Mouse (Mus musculus) lung, embryonic 15.5 days (tissue): ENCODE data around the gene Atp6v0d1. TPM values are rescaled to one million over a fixed set of nuclear protein-coding genes. Genes with fewer than 3 reads are reported as not detected.

ENCODE experiments used
- ATAC-seq: fragments of 200-750 bp; cut with Nextera tagmentation; 2 replicates; pipeline ENCODE4 v1.8.0; 2017; ENCODE audit warnings: moderate number of reproducible peaks, borderline replicate concordance; ENCODE audit not compliant: low FRiP score, low TSS enrichment; ENCODE audit errors: extremely low read depth
- H3K27ac ChIP-seq: fragments of 300-500 bp; sonication (generic); 2 replicates; pipeline ENCODE4 v1.5.1; 2015; ENCODE audit warnings: moderate library complexity, mild to moderate bottlenecking, inconsistent platforms
- H3K27me3 ChIP-seq: fragments of 300-500 bp; sonication (generic); 2 replicates; pipeline ENCODE4 v1.6.1; 2015; ENCODE audit warnings: inconsistent platforms
- H3K36me3 ChIP-seq: fragments of 300-500 bp; sonication (generic); 2 replicates; pipeline ENCODE4 v1.6.1; 2015; ENCODE audit warnings: inconsistent platforms
- H3K4me1 ChIP-seq: fragments of 300-500 bp; sonication (generic); 2 replicates; pipeline ENCODE4 v1.6.1; 2015; ENCODE audit warnings: inconsistent platforms
- H3K4me2 ChIP-seq: fragments of 300-500 bp; sonication (generic); 2 replicates; pipeline ENCODE4 v1.6.1; 2015; ENCODE audit warnings: inconsistent platforms, mild to moderate bottlenecking, moderate library complexity
- H3K4me3 ChIP-seq: fragments of 300-500 bp; sonication (generic); 2 replicates; pipeline ENCODE4 v1.5.1; 2015; ENCODE audit warnings: mild to moderate bottlenecking, inconsistent platforms
- H3K9ac ChIP-seq: fragments of 300-500 bp; sonication (generic); 2 replicates; pipeline ENCODE4 v1.6.1; 2015; ENCODE audit warnings: inconsistent platforms
- H3K9me3 ChIP-seq: fragments of 300-500 bp; sonication (generic); 2 replicates; pipeline ENCODE4 v1.6.1; 2016; ENCODE audit warnings: inconsistent platforms
- WGBS: fragments of 180-500 bp; shearing (Covaris S2); methylation state at CpG from one replicate; pipeline ENCODE4 v1.1.7; 2015; 5-methylcytosine and 5-hydroxymethylcytosine counted together
- microRNA counts: library from miRNA; unstranded; fragments of <30 nt; microRNA quantifications from one replicate; lab custom pipeline; 2016
- microRNA-seq: library from miRNA; unstranded; fragments of <30 nt; microRNA quantifications from one replicate; pipeline ENCODE4, GENCODE M21; 2016
- polyA plus RNA-seq: library from polyadenylated mRNA; unstranded; fragments of >200 nt; fragmentation: Nextera tagmentation; extraction: Ambion mirVana; gene quantifications from 2 replicates; pipeline ENCODE4 v1.2.1, GENCODE M21; 2015

Atp6v0d1 gene
- polyA plus RNA-seq, 1 experiment from 2014 or later: 82.1 TPM

- H3K9me3 ChIP-seq: no peaks in the 10 kb centered on the region
- no peak overlapping the region for H3K4me2 ChIP-seq
- H3K27ac ChIP-seq: no peak overlapping the region
- 93% methylated on average over 8 of the region's 8 CpGs for WGBS
- H3K9ac ChIP-seq: no peak overlapping the region
- peaks cover 38% of the 10 kb centered on the region for H3K4me1 ChIP-seq
- H3K27me3 ChIP-seq: 0 out of 2 replicates have a peak, but pooled peaks cover 6% of the 10 kb centered on the region
- no peak for ATAC-seq
- H3K4me3 ChIP-seq: no peak overlapping the region
- H3K36me3 ChIP-seq: 0 out of 2 replicates have a peak, but pooled peaks cover 6% of the 10 kb centered on the region
Observed at GRCm38 (mm10) chr8:105475742-105476141, 90.1 kb downstream of the Atp6v0d1 start.

GRCm38 (mm10) chr8:105475254-105475653 lies 90.6 kb downstream of the Atp6v0d1 start:
- H3K4me1 ChIP-seq: peaks cover 42% of the 10 kb centered on the region
- 0 out of 2 replicates have a peak, but pooled peaks cover 6% of the 10 kb centered on the region for H3K27me3 ChIP-seq
- H3K9me3 ChIP-seq: no peaks in the 10 kb centered on the region
- 71% methylated on average over 4 of the region's 4 CpGs for WGBS
- H3K4me3 ChIP-seq: no peak overlapping the region
- no peak for ATAC-seq
- H3K9ac ChIP-seq: no peak overlapping the region
- 0 out of 2 replicates have a peak, but pooled peaks cover 6% of the 10 kb centered on the region for H3K36me3 ChIP-seq
- no peak overlapping the region for H3K4me2 ChIP-seq
- peak overlapping the region; percentile 46 for H3K27ac ChIP-seq

- H3K9ac ChIP-seq: no peak overlapping the region
- peak overlapping the region; percentile 46 for H3K27ac ChIP-seq
- H3K36me3 ChIP-seq: 0 out of 2 replicates have a peak, but pooled peaks cover 6% of the 10 kb centered on the region
- ATAC-seq: no peak
- no peaks in the 10 kb centered on the region for H3K9me3 ChIP-seq
- H3K4me3 ChIP-seq: no peak overlapping the region
- peaks cover 48% of the 10 kb centered on the region for H3K4me1 ChIP-seq
- H3K4me2 ChIP-seq: peak overlapping the region; percentile 13; the same call in 1 of the 2 replicates
- H3K27me3 ChIP-seq: 0 out of 2 replicates have a peak, but pooled peaks cover 6% of the 10 kb centered on the region
- 27% methylated on average over 5 of the region's 5 CpGs for WGBS
Observed at GRCm38 (mm10) chr8:105474680-105475079, 91.2 kb downstream of the Atp6v0d1 start.

MicroRNAs encoded within 50 kb of the gene (microRNA counts, 519-probe panel; counts per million panel counts)
- 2,524 counts per million, percentile 54 among the panel's probes with 10 or more counts for microRNA mmu-miR-1966 (lab: Ali Mortazavi, UCI)

Small RNA genes within 50 kb of the gene (microRNA-seq; reads per million reads assigned to microRNA genes)
- gene Mir1966: not detected

Other genes with a start within 250 kb of the Atp6v0d1 start
- gene Lrrc29, start 239.8 kb downstream of the Atp6v0d1 start, polyA plus RNA-seq: 1.6 and 2.8 TPM in 2 replicates
- gene Tmem208, start 239.7 kb downstream of the Atp6v0d1 start, polyA plus RNA-seq: 110 and 116 TPM in 2 replicates
- gene Fhod1, start 218.1 kb downstream of the Atp6v0d1 start, polyA plus RNA-seq: 10.6 and 11.9 TPM in 2 replicates
- gene Slc9a5, start 217.2 kb downstream of the Atp6v0d1 start, polyA plus RNA-seq: 6.4 and 7.2 TPM in 2 replicates
- gene Plekhg4, start 192.8 kb downstream of the Atp6v0d1 start, polyA plus RNA-seq: 1.1 and 1.5 TPM in 2 replicates
- not detected in 2 replicates for gene Kctd19, start 152.5 kb downstream of the Atp6v0d1 start, polyA plus RNA-seq
- 0.43 and 0.67 TPM in 2 replicates for gene Lrrc36, start 152.5 kb downstream of the Atp6v0d1 start, polyA plus RNA-seq
- 63.3 and 63.6 TPM in 2 replicates for gene Tppp3, start 94.5 kb downstream of the Atp6v0d1 start, polyA plus RNA-seq
- 44.0 and 50.9 TPM in 2 replicates for gene Zdhhc1, start 69.1 kb downstream of the Atp6v0d1 start, polyA plus RNA-seq
- 2.6 and 2.8 TPM in 2 replicates for gene Hsd11b2, start 47.3 kb downstream of the Atp6v0d1 start, polyA plus RNA-seq
- 30.6 and 34.1 TPM in 2 replicates for gene Ripor1, start 39.2 kb upstream of the Atp6v0d1 start, polyA plus RNA-seq
- 131 and 140 TPM in 2 replicates for gene Ctcf, start 70.5 kb upstream of the Atp6v0d1 start, polyA plus RNA-seq
- 0.69 and 0.79 TPM in 2 replicates for gene Agrp, start 71.3 kb upstream of the Atp6v0d1 start, polyA plus RNA-seq
- gene Carmil2, start 120.2 kb upstream of the Atp6v0d1 start, polyA plus RNA-seq: 0.77 and 1.4 TPM in 2 replicates
- 61.7 and 66.5 TPM in 2 replicates for gene Acd, start 135.1 kb upstream of the Atp6v0d1 start, polyA plus RNA-seq
- 16.3 and 17.6 TPM in 2 replicates for gene Pard6a, start 135.1 kb upstream of the Atp6v0d1 start, polyA plus RNA-seq
- 0.17 TPM in 1 of 2 replicates, not detected in the other for gene 4933405L10Rik, start 141.6 kb upstream of the Atp6v0d1 start, polyA plus RNA-seq
- gene Enkd1, start 142.2 kb upstream of the Atp6v0d1 start, polyA plus RNA-seq: 27.3 and 28.9 TPM in 2 replicates
- gene Gfod2, start 192.6 kb upstream of the Atp6v0d1 start, polyA plus RNA-seq: 22.5 and 23.5 TPM in 2 replicates